Mouse (Mus musculus) ovary, postnatal 14 days (tissue): ENCODE data around the gene Gngt2.
A peak's percentile ranks its signal among the peaks of the same experiment; 100 is the strongest.

ENCODE experiments used
- DNase-seq: peaks from one replicate; pipeline ENCODE4 v3.0.0; 2022; ENCODE audit warnings: low spot score

Gngt2 gene

DNA sequence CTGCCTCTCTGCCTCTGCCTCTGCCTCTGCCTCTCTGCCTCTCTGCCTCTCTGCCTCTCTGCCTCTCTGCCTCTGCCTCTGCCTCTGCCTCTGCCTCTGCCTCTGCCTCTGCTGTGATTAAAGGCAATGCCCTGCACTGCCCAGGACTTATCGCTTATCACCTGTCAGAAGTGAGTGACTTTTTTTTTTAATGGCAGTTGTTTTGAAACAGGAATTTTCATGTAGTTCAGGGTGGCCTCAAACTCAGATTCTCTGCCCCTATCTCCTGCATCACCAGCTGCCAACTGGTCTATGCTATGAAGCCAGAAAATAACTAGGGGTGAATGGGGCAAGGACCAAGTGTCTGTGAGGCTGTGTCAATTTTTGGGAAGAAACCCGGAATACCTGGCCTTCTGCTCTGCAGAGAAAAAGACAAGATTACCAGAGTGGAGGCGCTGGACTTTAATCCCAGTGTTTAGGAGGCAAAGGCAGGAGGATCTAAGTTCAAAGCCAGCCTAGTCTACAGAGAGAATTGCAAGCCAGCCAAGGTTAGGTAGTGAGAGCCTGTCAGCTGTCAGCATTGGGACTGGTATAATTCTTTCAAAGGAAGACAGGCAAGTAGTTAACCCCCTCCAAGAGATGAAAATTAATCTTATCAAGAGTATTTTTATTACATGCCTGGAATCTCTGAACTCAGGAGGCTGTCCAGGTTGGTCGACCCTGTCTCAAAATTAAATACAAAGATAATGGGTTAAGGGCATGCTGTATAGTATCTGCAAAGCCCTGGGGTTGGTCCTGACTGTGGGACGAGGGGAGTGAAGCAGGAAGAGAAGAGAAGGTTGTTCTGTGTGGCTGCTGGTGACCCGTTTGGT lies 10.5 kb upstream of the Gngt2 start:
- DNase-seq, result no peak

DNA sequence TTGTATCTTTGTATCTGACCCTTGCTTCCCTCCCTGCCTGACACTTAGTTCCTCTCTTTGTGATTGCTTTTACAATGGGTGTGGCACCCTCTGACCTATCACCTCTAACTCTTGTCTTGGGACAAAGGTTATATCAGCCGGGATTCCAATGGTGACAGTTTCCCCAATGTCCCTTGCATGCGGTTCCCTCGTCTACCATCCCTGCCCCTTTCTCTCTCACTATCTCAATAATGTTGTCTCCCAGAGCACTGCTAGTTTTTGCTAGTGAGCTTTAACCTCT lies 9.9 kb upstream of the Gngt2 start:
- no peak for DNase-seq

DNA sequence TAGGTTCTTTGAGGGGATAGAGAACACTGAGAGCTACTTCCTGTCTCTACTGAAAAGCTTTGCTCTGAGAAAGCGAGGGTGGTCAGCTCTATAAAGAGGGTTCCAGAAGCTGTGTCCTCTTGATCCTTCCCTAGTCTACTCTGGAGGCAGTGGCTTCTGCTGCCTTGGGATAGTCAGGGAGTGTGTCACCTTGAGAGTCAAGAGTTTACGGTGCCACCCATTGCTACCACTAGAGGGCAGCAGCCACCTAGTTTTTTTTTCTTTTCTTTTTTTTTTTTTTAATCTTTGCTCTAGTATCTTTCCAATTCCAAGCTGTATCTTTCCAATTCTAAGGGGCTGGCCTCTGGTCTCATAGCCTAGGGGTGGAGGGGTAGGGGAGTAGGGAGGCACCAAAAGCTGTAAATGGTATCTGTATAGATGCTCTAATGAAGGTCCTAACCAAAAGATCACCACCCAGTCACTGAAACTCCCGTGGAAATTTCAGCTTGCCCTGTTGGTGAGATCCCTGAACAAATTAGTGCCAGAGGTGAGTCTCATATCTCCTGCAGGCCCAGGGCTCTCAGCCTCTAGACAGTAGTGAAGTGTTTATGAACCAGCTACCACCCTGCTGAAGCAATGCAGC lies 9.4 kb upstream of the Gngt2 start:
- peak; percentile 64 for DNase-seq

DNA sequence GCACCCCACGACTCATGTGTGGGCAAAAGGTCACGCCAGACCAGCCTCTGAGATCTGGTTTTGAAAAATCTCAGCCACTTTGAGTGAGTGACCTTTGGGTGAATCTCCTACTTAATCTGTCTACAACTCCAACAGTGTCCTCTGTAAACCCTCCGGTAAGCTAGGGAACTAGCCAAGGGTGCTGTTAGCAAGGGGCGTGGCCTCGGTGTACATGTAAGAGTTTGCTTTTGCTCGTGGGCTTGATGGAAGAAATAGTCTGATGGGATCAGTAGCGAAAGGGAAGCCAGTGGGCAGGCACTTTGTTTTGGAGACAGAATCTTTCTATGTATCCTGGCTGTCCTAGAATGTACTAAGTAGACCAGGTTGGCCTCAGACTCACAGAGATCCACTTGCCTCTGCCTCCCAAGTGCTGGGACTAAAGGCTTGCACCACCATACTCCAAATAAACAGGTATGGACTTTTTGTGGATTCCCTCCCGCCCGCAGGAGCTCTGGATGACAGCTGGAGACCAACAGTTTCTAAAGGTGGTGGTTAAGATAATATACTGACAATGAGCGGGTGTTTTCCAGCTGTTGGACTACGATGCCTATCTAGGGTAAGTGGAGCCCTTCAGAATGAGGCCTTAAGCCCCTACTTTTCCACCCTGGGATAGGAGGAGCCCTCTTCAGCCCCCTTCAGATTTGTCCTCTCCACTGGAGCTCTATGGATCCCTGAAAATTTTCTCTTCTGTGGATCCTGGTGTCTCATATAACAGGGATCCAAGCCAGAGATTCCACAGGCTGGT lies 8.6 kb upstream of the Gngt2 start:
- no peak for DNase-seq

DNA sequence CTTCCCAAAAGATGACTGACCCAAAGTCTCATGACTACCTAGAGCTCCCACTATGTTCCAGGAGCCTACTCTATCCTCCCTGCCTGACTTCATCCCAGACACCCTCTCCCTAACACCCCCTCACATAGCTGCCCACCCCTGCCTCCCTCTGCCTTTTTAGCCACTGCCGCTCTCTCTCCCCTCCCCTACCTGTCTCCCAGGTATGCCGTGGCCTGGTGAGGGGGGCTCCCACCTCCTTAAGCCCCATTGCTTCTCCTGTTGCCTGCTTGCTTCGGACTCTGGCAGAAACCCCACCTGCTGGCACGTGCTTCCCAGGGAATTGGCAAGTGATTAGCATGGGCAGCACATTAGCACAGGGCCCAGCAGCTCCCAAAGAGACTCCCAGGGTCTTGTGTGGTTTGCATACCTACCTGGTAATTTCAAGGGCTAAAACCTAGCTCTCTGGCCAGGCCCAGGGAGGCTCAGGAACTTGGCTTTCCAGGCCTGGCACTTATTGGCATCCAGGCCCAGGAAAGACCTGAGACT lies 7.4 kb upstream of the Gngt2 start:
- DNase-seq, result no peak

DNA sequence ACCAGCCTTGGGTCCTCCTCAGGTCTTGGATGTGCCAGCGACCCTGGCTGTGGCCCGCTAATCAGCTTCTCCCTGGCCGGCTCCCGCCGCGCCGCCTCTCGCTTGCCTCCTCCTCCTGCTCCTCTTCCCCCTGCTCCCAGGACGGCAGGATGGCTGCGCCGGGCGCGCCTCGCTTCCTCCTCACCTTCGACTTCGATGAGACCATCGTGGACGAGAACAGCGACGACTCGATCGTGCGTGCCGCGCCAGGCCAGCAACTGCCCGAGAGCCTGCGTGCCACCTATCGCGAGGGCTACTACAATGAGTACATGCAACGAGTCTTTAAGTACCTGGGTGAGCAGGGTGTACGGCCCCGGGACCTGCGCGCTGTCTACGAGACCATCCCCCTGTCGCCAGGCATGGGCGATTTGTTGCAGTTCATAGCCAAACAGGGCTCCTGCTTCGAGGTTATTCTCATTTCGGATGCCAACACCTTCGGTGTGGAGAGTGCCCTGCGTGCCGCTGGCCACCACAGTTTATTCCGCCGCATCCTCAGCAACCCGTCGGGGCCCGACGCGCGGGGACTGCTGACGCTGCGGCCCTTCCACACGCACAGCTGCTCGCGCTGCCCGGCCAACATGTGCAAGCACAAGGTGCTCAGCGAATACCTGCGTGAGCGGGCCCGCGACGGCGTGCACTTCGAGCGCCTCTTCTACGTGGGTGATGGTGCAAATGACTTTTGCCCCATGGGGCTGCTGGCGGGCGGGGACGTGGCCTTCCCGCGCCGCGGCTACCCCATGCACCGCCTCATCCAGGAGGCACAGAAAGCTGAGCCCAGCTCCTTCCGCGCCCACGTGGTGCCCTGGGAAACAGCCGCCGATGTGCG lies 6.4 kb upstream of the Gngt2 start:
- no peak for DNase-seq

- DNase-seq, result no peak
These were observed 5.8 kb upstream of the Gngt2 start for GRCm38 (mm10) chr11:95831276-95831619.

- DNase-seq, result no peak
These were observed 5.4 kb upstream of the Gngt2 start for GRCm38 (mm10) chr11:95831641-95832040.

DNA sequence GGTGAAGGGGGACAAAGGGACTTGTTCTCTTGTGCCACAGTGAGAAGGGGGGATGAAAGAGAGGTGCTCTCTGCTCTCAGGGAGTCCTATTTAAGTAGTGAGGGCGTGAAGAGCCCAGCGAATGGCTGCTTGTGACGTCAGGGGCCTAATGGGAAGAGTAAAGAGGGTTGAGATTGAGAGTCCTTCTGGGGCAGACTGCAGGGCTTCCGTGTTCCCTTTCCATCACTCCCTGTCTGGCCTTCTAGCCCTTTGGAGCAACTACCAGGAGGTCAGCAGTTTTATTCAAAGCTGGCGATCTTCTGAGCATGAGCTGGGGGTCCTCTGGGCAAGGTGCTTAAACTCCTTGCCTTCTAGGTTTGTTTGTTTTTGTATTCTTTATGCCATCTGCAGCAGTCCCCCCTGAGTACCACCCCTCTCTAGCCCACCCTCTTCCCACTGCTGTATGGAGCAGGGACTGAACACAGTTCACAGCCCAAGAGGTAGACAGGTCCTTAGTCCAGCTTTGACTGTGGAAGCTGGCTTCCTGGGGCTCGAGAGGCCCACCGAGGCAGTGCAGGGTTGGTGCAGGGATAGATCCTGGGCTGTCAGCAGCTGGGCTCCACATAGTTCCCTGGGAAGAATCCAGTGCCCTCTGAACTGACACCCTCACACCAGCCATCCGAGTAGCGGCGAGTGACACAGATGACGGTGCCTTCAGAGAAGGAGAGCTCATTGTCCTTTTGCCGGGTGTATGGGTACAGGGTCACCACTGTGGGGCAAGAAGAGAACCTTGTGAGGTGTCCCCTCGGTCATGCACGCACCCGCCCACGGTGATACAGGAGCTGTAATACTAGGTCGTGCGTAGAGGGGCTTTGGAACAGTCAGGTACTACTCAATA lies 4.6 kb upstream of the Gngt2 start:
- no peak for DNase-seq

DNA sequence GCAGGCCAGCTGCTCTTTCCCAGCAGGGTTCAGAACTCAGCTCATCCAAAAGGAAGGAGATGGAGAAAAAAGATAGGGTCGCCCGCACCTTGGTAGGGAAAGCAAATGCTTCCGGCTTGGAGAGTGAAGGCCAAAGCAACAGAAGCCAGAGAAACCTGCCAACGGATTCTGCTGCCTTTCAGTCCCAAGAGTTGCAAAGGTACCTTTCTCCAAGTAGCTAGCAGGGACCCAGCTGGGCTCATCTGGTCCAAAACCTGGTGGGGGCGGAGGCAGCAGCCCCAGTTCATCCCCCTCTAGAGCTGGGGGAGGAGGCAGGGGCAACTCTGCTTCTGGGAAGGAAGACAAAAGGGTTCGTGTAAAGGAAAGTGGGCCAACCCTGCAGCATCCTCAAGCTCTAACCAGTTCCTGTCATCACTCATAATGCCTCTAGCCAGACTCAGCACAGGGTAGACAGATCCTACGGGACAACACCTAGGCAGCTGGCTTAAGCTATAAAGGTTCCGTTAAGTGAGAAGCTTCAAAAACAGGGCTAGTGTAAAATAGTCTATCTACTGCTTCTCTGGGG lies 3.9 kb upstream of the Gngt2 start:
- no peak for DNase-seq

GRCm38 (mm10) chr11:95833631-95834142 lies 3.3 kb upstream of the Gngt2 start:
- DNase-seq, result no peak

DNA sequence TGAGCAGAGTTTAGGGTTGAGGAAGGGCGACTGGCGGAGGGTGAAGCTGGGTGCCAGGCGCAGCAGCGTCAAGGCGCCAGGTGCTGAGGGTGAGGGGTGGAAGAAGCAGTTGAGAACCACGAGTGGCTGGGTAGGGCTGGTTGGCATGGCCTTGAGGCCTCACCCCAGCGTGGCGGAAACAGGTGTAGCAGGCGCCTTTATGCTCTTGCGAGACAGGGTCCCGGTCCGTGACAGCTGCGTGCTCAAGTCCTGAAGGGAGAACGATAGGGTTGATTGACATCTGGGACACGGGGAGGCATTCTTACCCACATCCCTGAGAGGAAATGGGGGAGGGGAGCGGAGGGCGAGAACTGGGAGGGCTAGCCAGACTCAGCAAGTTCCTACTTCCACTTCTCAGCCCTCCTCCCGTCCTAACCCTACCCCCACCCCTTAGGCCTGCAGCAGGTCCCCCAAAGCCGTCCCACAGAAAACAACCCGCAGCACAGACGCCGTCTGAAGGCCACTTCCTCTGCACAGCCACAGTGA lies 2.8 kb upstream of the Gngt2 start:
- DNase-seq, result no peak

DNA sequence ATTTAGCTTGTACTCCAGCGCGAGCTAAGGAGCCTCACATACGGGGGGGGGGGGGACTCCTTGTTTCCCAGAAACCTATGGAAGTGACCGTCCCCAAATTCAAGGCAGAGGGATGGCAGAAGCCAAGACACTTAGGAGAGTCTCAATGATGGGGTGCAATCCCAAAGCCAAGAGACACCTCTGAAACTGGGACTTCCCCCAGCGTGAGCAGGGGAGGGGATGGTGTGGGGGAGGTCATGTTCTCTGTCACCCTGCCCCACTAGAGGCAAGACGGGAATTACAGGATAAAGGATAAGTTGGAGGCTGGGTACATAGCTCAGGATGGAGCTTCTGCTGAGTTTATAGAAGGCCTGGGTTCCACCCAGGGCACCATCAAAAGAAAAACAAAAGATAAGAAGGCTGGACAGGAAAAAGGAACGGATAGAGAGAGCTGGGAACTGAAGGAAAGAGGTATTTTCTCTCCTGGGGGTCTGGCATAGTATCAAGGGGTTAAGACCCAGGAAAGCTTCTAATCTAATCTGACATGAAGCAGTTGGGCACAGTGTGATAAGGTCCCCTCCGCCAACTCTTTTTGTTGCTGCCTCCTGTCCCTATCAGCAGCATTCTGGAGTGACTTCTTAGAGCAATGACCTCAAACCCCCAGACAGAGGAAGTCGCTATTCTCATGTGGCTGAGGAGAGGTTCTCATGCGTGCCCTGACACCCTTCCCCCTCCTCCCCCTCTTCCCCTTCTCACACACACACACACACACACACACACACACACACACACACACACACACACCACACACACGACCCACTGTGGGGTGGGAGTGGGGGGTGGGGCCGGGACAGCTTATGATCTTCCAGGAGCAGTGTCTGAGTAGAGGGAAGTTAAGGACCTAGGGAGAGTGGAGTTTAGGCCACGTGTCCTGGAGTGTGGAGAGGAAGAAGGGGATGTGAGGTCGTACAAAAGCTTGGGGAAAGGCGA lies 2.0 kb upstream of the Gngt2 start:
- no peak for DNase-seq

DNA sequence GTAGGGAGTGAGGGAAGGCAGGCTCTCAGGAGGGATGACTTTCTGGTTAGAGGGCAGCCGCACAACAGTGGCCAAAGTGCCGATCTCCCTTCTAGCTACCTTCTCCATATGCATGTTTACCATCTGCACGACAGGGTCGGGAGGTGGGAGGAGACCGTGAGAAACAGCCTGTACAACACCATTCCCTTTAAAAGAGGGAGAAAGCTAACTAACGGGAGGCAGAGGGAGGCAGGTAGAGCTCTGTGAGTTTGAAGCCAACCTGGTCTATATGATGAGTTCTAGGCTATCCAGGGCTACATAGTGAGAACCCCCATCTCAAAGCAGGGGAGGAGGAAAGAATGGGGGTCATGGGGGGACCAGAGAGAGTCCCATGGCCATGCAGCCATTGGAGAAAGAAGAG lies 1.2 kb upstream of the Gngt2 start:
- no peak for DNase-seq

DNA sequence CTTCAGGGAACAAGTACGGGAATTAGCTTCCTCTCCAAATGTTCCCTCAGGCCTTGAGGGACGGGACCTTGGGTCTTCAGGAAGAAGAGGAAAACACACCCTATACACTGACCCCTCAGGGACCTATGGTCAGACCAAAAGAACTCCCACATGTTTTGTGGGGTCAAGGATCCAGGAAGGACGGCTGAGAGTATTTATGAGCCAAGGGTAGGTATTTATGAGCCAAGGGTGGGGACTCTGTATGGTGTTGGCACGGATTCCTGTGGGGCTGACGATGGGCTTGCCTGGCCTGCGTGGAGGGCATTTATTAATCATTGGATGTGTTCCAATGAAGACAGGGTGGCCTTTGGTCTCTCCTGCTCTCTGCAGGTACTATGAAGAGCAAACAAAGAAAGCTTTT lies 583 bp upstream of the Gngt2 start:
- no peak for DNase-seq

- no peak for DNase-seq
These were observed 1.6 kb downstream of the Gngt2 start for GRCm38 (mm10) chr11:95838598-95838997.

DNA sequence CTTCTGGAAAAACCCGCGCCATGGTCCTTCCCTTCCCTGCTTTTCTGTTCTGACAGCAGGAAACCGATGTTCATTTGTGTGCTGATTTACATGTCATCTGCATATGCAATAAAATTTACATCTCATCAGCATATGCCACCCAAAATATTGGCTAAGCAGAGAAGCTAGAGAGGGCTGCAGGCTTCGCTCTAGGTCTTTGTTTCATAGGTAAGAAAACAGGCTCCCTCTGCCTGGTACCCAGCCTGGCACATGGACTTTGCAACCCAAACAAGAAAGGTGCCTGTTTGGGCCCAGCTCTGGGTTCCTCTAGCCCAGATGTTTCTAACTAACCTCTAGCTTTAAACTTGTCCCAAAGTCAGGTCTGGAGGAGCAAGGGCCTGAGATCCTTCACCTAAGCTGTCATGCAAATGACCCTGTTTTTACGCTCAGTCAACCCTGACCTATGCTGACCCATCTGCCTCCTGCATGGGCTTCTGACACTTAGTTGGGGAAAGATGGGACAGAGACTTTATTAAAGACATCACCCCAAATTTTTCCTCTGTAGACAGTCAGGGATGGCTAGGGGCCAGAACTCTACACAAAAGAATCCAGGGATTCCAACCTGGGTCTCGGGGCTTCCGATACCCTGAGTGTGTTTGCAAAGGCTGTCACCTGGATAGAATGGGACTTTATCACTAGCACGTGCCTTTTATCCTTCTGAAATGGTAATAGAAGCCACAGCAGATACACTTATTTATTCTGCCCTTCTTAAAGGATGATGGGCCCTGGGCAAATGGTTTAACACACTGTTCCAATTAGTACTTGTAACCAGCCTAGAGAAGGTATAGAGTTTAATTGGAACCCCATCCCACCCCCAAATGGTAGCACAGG lies 2.2 kb downstream of the Gngt2 start:
- no peak for DNase-seq
